Mouse (Mus musculus): ENCODE measurements at regions not wholly inside any gene's neighbourhood (a gene's known extent, or its start where the extent isn't known, plus 50 kb on each side); places are given as distances from the start of the nearest gene placed in this dataset.

GRCm38 (mm10) chr15:68014605-68015305, 1514.0 kb upstream of the Lrrc6 start:
- ATAC-seq (replicated peaks; ENCODE audit: low FRiP score, poor library complexity, severe bottlenecking): no peak

- ATAC-seq (replicated peaks; ENCODE audit: low FRiP score, poor library complexity, severe bottlenecking): no peak
These were observed 1510.5 kb upstream of the Lrrc6 start for GRCm38 (mm10) chr15:68011162-68011561.

DNA sequence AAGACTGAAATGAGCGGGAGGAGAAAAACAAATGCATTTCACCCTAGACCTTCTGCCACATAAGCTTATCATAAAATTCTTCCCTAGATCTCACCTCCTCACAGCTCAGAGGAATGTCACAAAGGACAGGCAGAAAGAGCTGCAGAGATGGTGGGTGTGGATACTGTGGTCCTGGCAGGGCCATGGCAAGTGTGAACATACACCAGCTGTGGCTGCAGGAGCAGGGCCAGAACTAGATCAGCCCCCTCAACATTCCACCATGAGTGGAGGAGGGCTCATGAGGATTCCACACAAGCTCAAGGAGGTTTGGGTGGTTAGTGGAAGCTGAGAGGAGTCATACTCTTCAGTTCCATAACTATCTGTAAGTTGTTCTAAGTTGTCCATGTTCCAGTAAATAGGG, 1509.5 kb upstream of the Lrrc6 start:
- no peak for ATAC-seq (replicated peaks; ENCODE audit: low FRiP score, poor library complexity, severe bottlenecking)

GRCm38 (mm10) chr15:68004798-68005197, 1504.1 kb upstream of the Lrrc6 start:
- no peak for ATAC-seq (replicated peaks; ENCODE audit: low FRiP score, poor library complexity, severe bottlenecking)

GRCm38 (mm10) chr15:67996532-67996931, 1495.8 kb upstream of the Lrrc6 start:
- ATAC-seq (replicated peaks; ENCODE audit: low FRiP score, poor library complexity, severe bottlenecking): no peak

DNA sequence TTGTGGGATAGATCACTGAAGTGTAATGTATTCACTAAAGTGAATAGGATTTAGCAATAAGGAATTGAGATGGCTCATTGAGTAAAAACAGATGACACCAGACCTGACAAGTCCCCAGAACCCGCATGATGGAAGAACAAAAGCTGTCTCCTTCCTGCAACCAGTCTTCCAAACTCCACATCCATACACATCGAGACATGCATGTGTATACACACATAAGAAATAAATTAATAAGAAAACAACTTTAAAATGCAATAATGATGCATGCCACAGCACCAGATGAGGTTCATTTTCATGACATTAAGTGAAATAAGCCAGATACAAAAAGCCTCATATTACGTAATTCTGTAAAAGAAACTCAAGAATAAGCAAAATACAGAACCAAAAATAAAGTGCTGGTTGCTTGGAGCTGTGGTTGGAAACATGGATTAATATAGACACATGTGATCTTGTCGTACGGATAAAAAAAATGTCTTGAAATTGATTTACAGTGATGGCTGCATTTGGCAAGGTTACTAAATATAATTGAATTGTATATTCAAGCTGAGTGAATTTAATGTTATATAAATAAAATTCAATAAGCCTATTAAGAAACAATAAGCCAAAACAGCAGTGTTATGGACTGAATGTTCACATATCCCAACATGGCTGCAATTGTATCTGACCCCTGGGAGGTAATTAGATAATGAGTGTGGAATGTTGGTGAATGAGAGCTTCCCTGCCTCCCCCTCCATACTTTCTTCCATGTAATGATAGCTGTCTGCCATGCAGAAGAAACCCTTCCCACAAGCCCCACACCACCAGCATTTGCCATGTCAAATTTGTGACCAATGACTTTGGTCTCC, 1488.9 kb upstream of the Lrrc6 start:
- ATAC-seq (replicated peaks; ENCODE audit: low FRiP score, poor library complexity, severe bottlenecking): no peak

DNA sequence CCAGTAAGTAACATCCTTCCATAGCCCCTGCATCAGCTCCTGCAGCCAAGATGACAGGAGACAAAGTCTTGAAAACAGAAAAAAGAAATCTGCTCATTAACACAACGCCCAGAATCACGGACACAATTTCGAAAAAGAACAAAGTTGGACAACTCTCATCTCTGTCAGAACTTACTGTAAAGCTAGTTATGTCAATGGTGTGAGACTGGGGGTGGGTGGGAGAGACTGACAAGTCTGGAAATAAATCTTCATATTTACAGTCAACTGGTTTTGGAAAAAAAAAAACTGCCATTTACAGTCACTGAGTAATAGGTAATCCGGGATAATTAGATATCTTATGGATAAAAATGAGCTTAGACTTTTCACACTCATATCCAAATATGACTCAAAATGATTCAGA, 1487.2 kb upstream of the Lrrc6 start:
- no peak for ATAC-seq (replicated peaks; ENCODE audit: low FRiP score, poor library complexity, severe bottlenecking)

DNA sequence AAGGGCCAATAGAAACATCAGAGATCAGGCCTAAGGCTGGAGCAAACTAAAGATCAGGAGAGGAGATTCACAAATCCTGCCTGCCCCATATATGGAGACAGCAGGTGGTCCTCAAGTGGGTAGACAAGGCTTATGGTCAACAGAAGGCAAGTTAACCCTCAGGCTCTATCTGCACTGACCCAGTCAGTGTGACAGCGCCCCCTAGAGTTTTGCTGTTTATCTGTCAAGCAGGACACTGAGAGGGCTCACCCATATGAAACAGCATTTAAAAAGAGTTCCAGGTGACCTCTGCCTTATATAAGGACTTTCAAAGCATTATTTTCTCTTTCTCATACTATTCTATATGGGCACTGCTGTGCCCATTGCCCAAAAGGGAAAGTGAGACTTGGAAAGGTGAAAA, 1482.5 kb upstream of the Lrrc6 start:
- ATAC-seq (replicated peaks; ENCODE audit: low FRiP score, poor library complexity, severe bottlenecking): no peak

DNA sequence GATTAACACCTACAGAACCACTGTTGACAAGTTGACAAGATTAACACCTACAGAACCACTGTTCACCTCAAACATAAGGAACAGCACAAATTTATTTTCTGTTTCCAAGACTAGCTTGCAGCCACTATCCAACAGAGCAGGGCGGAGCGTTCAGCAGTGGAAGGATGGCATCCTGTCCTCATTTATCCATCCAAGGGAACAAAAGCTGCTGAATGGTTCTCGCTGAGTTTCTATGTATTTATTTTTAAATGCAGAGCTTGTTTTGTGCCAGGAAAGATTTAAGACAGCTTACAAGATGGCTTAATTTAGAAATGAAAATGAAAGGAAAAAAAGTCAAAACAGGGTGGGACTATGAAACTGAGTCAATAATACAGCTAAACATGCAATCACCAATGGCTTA, 1481.2 kb upstream of the Lrrc6 start:
- ATAC-seq (replicated peaks; ENCODE audit: low FRiP score, poor library complexity, severe bottlenecking): no peak

DNA sequence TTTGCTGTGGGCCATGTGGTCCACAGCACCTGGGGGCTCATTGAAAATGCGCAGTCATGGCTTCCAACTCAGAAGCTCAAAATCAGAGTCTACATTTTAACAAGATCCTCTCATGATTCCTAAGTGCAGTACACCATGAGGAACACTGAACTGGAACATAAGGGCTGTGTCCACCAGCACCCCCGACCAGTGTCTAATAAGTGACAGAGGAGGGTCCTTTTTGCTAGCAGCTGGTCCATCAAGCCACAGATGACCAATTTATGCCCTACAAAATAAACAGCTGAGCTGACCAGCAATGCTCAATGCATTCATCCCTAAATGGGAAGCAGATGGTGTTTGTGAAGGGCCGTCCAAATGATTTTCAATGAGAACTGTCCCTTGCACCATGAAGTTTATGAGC, 1478.7 kb upstream of the Lrrc6 start:
- ATAC-seq (replicated peaks; ENCODE audit: low FRiP score, poor library complexity, severe bottlenecking): no peak

GRCm38 (mm10) chr15:67977210-67977609, 1476.5 kb upstream of the Lrrc6 start:
- ATAC-seq (replicated peaks; ENCODE audit: low FRiP score, poor library complexity, severe bottlenecking): no peak

GRCm38 (mm10) chr15:67971998-67972397, 1471.3 kb upstream of the Lrrc6 start:
- no peak for ATAC-seq (replicated peaks; ENCODE audit: low FRiP score, poor library complexity, severe bottlenecking)

DNA sequence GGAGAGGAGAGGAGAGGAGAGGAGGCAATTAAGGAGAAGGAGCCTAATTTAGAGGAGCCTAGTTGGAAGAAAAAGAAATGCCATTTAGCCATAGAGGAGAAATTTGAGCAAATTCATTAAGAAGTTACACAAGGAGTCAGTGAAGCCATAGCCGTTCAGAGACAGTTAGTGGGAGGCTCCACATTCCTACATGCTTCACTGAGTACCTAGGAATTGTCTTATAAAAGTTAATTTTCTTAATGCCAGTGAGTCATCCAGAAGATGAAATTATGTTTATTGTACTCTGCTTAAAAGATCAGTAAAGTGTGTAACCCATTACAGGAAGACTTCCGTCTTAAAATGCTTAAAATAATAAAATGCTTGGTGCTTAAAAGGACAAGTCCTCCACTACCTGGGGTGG, 1453.5 kb upstream of the Lrrc6 start:
- ATAC-seq (replicated peaks; ENCODE audit: low FRiP score, poor library complexity, severe bottlenecking): no peak

GRCm38 (mm10) chr15:67950281-67951040, 1449.8 kb upstream of the Lrrc6 start:
- ATAC-seq (replicated peaks; ENCODE audit: low FRiP score, poor library complexity, severe bottlenecking): no peak

- no peak for ATAC-seq (replicated peaks; ENCODE audit: low FRiP score, poor library complexity, severe bottlenecking)
These were observed 1443.8 kb upstream of the Lrrc6 start for GRCm38 (mm10) chr15:67944330-67945082.

DNA sequence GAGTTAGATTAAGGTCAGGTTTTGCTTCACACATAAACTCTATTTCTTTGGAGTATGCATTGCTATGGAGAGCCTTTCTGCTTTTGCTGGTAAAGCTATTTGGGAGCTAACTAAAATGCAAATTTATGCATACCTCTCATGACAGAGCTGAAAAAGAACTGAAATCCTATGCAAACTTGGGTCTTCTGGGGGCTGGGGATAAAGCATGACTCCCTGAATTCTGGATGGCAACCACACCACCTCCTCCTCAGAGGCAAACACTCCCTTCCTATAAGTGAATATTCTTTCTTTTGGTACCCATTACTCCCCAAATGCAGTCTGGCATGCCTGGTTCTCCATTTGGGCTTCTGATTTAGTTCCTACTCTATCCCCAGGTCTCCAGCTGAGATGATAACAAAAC, 1442.3 kb upstream of the Lrrc6 start:
- ATAC-seq (replicated peaks; ENCODE audit: low FRiP score, poor library complexity, severe bottlenecking): no peak

- ATAC-seq (replicated peaks; ENCODE audit: low FRiP score, poor library complexity, severe bottlenecking): no peak
These were observed 1439.8 kb upstream of the Lrrc6 start for GRCm38 (mm10) chr15:67940510-67940909.

DNA sequence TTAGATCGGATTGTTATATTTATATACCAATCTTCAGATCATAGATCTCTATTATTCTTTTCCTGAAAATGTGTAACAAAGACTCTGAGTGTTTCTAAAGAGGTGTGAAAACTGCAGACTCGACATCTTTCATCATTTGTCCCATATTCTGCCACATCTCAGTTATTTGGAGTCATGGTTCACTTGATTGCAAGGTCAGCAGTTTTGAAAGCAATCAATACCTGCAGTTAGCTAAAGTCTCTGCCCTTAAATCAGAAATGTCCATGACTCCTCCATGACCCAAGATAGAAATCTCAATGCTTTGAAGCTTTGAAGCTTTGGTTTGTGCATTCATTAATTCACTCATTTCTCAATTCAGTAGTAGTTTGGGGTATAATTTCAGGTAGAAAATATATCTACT, 1424.2 kb upstream of the Lrrc6 start:
- ATAC-seq (replicated peaks; ENCODE audit: low FRiP score, poor library complexity, severe bottlenecking): no peak

DNA sequence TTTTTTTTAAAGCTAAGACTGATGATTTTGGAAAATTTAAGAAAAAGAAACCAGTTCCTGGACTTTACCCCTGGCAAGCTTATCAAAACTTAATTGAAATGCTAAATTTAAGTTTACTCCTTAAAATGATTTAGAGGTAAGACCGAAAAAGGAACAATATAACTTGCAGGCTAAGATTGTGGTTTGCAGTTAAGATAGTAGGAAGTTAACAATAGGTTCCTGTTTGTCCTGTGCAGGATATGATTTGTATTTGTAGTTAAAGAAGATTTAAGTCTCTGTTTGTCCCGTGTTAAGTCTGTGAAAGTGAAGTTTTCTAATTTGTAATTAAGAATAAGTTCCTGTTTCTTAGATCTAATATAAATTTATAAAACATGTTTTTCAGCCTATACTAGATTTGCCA, 1406.3 kb upstream of the Lrrc6 start:
- ATAC-seq (replicated peaks; ENCODE audit: low FRiP score, poor library complexity, severe bottlenecking): no peak

GRCm38 (mm10) chr15:67905279-67905678, 1404.6 kb upstream of the Lrrc6 start:
- no peak for ATAC-seq (replicated peaks; ENCODE audit: low FRiP score, poor library complexity, severe bottlenecking)

Data from erythroid progenitor cell, adult 5-6 weeks (primary cell).